ENCODE assay signal across 24 mouse cellular contexts in genomic region chr4:128288095-128288494, GRCm38 (mm10). TPM values are rescaled to one million over a fixed set of nuclear protein-coding genes. Genes with fewer than 3 reads are reported as not detected.
DNase-seq lines count a peak whose midpoint lies in the region; ATAC-seq lines count a peak whose summit lies in the region.
"Had no signal": no experiment of that assay in that cellular context is flagged by ENCODE, and none has a peak within 500 bp of the region (broad histone marks: within the 10 kb centered on the region; RNA-seq: fewer than 3 reads in every experiment).

No protein-coding gene starts in this region.

- no peak overlapping the region for H3K4me2 ChIP-seq in hindbrain, embryonic 13.5 days
- H3K4me2 ChIP-seq in hindbrain, embryonic 12.5 days (replicated peaks): no peak overlapping the region
- H3K4me2 ChIP-seq in forebrain, embryonic 14.5 days (ENCODE audit: low read length): no peak overlapping the region
- no peak overlapping the region for H3K4me2 ChIP-seq in midbrain, embryonic 15.5 days
- no peak overlapping the region for H3K4me2 ChIP-seq in kidney, embryonic 15.5 days
- H3K4me2 ChIP-seq: liver, embryonic 15.5 days; lung, embryonic 15.5 days had no signal

- H3K9me3 ChIP-seq in hindbrain, embryonic 13.5 days: no peaks in the 10 kb centered on the region
- H3K9me3 ChIP-seq in hindbrain, embryonic 12.5 days (replicated peaks): no peaks in the 10 kb centered on the region
- no peaks in the 10 kb centered on the region for H3K9me3 ChIP-seq in forebrain, embryonic 14.5 days (replicated peaks; ENCODE audit: control insufficient read depth, low read length)
- no peaks in the 10 kb centered on the region for H3K9me3 ChIP-seq in midbrain, embryonic 15.5 days
- no peaks in the 10 kb centered on the region for H3K9me3 ChIP-seq in kidney, embryonic 15.5 days (replicated peaks)
- H3K9me3 ChIP-seq: limb, embryonic 10.5 days; lung, embryonic 15.5 days had no signal

- 0 out of 2 replicates have a peak, but pooled peaks cover 5% of the 10 kb centered on the region for H3K4me1 ChIP-seq in hindbrain, embryonic 13.5 days (replicated peaks)
- H3K4me1 ChIP-seq in hindbrain, embryonic 12.5 days: no peaks in the 10 kb centered on the region
- 0 out of 2 replicates have a peak, but pooled peaks cover 3% of the 10 kb centered on the region for H3K4me1 ChIP-seq in forebrain, embryonic 14.5 days (ENCODE audit: control insufficient read depth, insufficient read depth, low read length)
- H3K4me1 ChIP-seq in midbrain, embryonic 15.5 days: peaks cover 9% of the 10 kb centered on the region; the same call in 1 of the 2 replicates
- 0 out of 2 replicates have a peak, but pooled peaks cover 3% of the 10 kb centered on the region for H3K4me1 ChIP-seq in kidney, embryonic 15.5 days
- H3K4me1 ChIP-seq: limb, embryonic 10.5 days; liver, embryonic 15.5 days; lung, embryonic 15.5 days had no signal

- no peak overlapping the region for H3K9ac ChIP-seq in hindbrain, embryonic 13.5 days
- no peak overlapping the region for H3K9ac ChIP-seq in hindbrain, embryonic 12.5 days
- H3K9ac ChIP-seq in forebrain, embryonic 14.5 days (ENCODE audit: low read length): no peak overlapping the region
- no peak overlapping the region for H3K9ac ChIP-seq in midbrain, embryonic 15.5 days
- H3K9ac ChIP-seq in kidney, embryonic 15.5 days: no peak overlapping the region
- H3K9ac ChIP-seq: liver, embryonic 15.5 days; lung, embryonic 15.5 days had no signal

- no peaks in the 10 kb centered on the region for H3K36me3 ChIP-seq in hindbrain, embryonic 13.5 days
- H3K36me3 ChIP-seq in hindbrain, embryonic 12.5 days: no peaks in the 10 kb centered on the region
- no peaks in the 10 kb centered on the region for H3K36me3 ChIP-seq in forebrain, embryonic 14.5 days (ENCODE audit: control insufficient read depth, insufficient read depth, low read length)
- no peaks in the 10 kb centered on the region for H3K36me3 ChIP-seq in midbrain, embryonic 15.5 days (replicated peaks)
- no peaks in the 10 kb centered on the region for H3K36me3 ChIP-seq in kidney, embryonic 15.5 days
- H3K36me3 ChIP-seq: limb, embryonic 10.5 days; liver, embryonic 15.5 days; lung, embryonic 15.5 days had no signal

- H3K4me3 ChIP-seq in hindbrain, embryonic 13.5 days: no peak overlapping the region
- H3K4me3 ChIP-seq in hindbrain, embryonic 12.5 days: no peak overlapping the region
- no peak overlapping the region for H3K4me3 ChIP-seq in forebrain, embryonic 14.5 days (ENCODE audit: low read depth, low read length)
- H3K4me3 ChIP-seq in midbrain, embryonic 15.5 days: no peak overlapping the region
- H3K4me3 ChIP-seq in kidney, embryonic 15.5 days (replicated peaks): no peak overlapping the region
- H3K4me3 ChIP-seq: limb, embryonic 10.5 days; liver, embryonic 15.5 days; lung, embryonic 15.5 days had no signal

- WGBS in hindbrain, embryonic 13.5 days: 46% methylated on average over 7 of the region's 7 CpGs
- WGBS in hindbrain, embryonic 12.5 days: 64% methylated on average over 7 of the region's 7 CpGs
- 31% methylated on average over 7 of the region's 7 CpGs for WGBS in forebrain, embryonic 14.5 days
- WGBS in midbrain, embryonic 15.5 days: 39% methylated on average over 7 of the region's 7 CpGs
- 78% methylated on average over 7 of the region's 7 CpGs for WGBS in kidney, embryonic 15.5 days

- H3K27ac ChIP-seq in hindbrain, embryonic 13.5 days: peak overlapping the region; percentile 73
- H3K27ac ChIP-seq in hindbrain, embryonic 12.5 days: no peak overlapping the region
- H3K27ac ChIP-seq in forebrain, embryonic 14.5 days (ENCODE audit: low read depth, low read length): 0 out of 2 replicates have a peak overlapping the region, but pooled peaks have one; percentile 4
- peak overlapping the region; percentile 53; the same call in 1 of the 2 replicates for H3K27ac ChIP-seq in midbrain, embryonic 15.5 days
- no peak overlapping the region for H3K27ac ChIP-seq in kidney, embryonic 15.5 days
- H3K27ac ChIP-seq: limb, embryonic 10.5 days; liver, embryonic 15.5 days; lung, embryonic 15.5 days had no signal

- H3K27me3 ChIP-seq in hindbrain, embryonic 13.5 days: no peaks in the 10 kb centered on the region
- H3K27me3 ChIP-seq in hindbrain, embryonic 12.5 days: no peaks in the 10 kb centered on the region
- H3K27me3 ChIP-seq in forebrain, embryonic 14.5 days (replicated peaks; ENCODE audit: control insufficient read depth, insufficient read depth, low read length): no peaks in the 10 kb centered on the region
- H3K27me3 ChIP-seq in midbrain, embryonic 15.5 days (replicated peaks): no peaks in the 10 kb centered on the region
- no peaks in the 10 kb centered on the region for H3K27me3 ChIP-seq in kidney, embryonic 15.5 days
- H3K27me3 ChIP-seq: liver, embryonic 15.5 days; lung, embryonic 15.5 days had no signal

- peak; percentile 9 for DNase-seq in brain, adult 2 months (ENCODE audit: low read depth, low spot score)
- peak; percentile 82 for DNase-seq in forebrain, embryonic 14.5 days (ENCODE audit: low spot score)
- DNase-seq in right cerebral cortex, postnatal 36 days (ENCODE audit: low spot score in 2 of 2): no peak
- no peak for DNase-seq in right cerebral cortex, postnatal 4 days
- DNase-seq: adrenal gland, postnatal 25 days; cerebellum, adult 2 months; cerebellum, postnatal 25 days; gastrocnemius, postnatal 36 days; kidney, adult 8-10 months; kidney, postnatal 14 days; liver; lung, postnatal 36 days had no signal

- ATAC-seq in hindbrain, embryonic 13.5 days (ENCODE audit: low FRiP score): peak; percentile 66
- no peak for ATAC-seq in hindbrain, embryonic 12.5 days (ENCODE audit: low FRiP score)
- ATAC-seq in forebrain, embryonic 14.5 days: peak; percentile 66; the same call in 1 of the 2 replicates
- ATAC-seq in midbrain, embryonic 15.5 days (replicated peaks): peak; percentile 60
- ATAC-seq in kidney, embryonic 15.5 days (replicated peaks; ENCODE audit: low FRiP score): no peak

RNA-seq across cellular contexts. Expression of gene Hmgb4, which starts 27.3 kb away (rescaled TPM):
- not detected in 2 replicates for polyA plus RNA-seq in hindbrain, embryonic 13.5 days (2015; fragmentation: Nextera tagmentation; extraction: Ambion mirVana)
- polyA plus RNA-seq in hindbrain, embryonic 12.5 days (2016; fragmentation: Nextera tagmentation; extraction: Ambion mirVana): not detected in 2 replicates
- not detected in 2 replicates for polyA plus RNA-seq in forebrain, embryonic 14.5 days (2014; fragmentation: Nextera tagmentation; extraction: Ambion mirVana)
- 0.23 and 0.41 TPM in 2 replicates for polyA plus RNA-seq in midbrain, embryonic 15.5 days (2015; fragmentation: Nextera tagmentation; extraction: Ambion mirVana)
- not detected in 2 replicates for polyA plus RNA-seq in kidney, embryonic 15.5 days (2015; fragmentation: Nextera tagmentation; extraction: Ambion mirVana)
- polyA plus RNA-seq: cerebellum, adult 2 months; heart, embryonic 14.5 days; intestine, embryonic 14.5 days; limb, embryonic 10.5 days; liver, embryonic 15.5 days; lung, embryonic 15.5 days; neural tube, embryonic 14.5 days; spleen, adult 2 months; urinary bladder, adult 2 months had no signal

Comparison
In these comparisons a context has a peak if more than half of its experiments do, and no peak if none do; other contexts are left out.
1. ATAC-seq: peak in hindbrain, embryonic 13.5 days (single experiment), forebrain, embryonic 14.5 days (single experiment) and midbrain, embryonic 15.5 days (single experiment); none in hindbrain, embryonic 12.5 days (single experiment) and kidney, embryonic 15.5 days (single experiment).
2. H3K27ac ChIP-seq: peak in hindbrain, embryonic 13.5 days (single experiment), forebrain, embryonic 14.5 days (single experiment) and midbrain, embryonic 15.5 days (single experiment); none in hindbrain, embryonic 12.5 days (single experiment) and kidney, embryonic 15.5 days (single experiment).
3. DNase-seq: peak in brain, adult 2 months (single experiment) and forebrain, embryonic 14.5 days (single experiment); none in right cerebral cortex, postnatal 36 days (0 of 2) and right cerebral cortex, postnatal 4 days (single experiment).